Mouse (Mus musculus) adrenal gland, adult 2 months (tissue): ENCODE measurements around the gene Gm14326. TPM values are rescaled to one million over a fixed set of nuclear protein-coding genes. Genes with fewer than 3 reads are reported as not detected.
"Not testable (repeated sequence)": the region's sequence is repeated elsewhere in the genome, so short reads cannot be mapped to it uniquely, and the experiment has no call there.

Experiments
- DNase-seq: peaks from one replicate; pipeline ENCODE4 v3.0.0; 2021
- long read RNA-seq: library from polyadenylated mRNA; stranded (forward); transcript quantifications from one replicate; pipeline ENCODE4 v2.0.0, GENCODE M21; 2021
- polyA plus RNA-seq: library from polyadenylated mRNA; depleted of rRNA; stranded (reverse); fragments of >200 nt; gene quantifications from 2 replicates; pipeline ENCODE4 v1.2.3, GENCODE M21; 2012; rRNA removed
- total RNA-seq, 2 experiments: library from RNA; stranded (reverse); gene quantifications; 2 replicates each; pipeline ENCODE4 v1.2.3; 2021

Gene Gm14326
- total RNA-seq (10 to 100 TPM; 29.6 to 31.1 TPM), polyA plus RNA-seq (0.46 and 0.89 TPM in 2 replicates)
- long read RNA-seq, partial matches to known transcripts = 1 of 7 reads
- long read RNA-seq, other reads (novel, unspliced or antisense) = 1 of 7 reads

DNA sequence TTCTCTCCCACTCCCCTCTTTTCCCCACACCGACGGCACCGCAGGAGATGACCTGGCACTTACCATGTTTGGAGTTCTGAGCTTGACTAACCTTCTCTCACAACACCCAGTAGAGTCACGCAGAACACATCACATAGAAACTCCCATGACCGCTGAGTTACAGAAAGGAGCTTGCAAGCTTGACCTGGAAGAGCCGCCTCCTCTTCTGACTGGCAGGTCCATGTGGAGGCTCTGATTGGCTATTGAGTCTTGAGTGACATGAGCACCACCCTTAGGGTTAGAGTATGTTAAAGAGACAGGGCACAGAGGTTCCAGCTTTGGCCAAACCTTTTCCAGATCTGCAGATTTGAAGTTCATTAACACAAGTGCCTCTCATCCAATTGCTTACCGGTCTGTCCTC, at the start of gene Gm14326:
Gene Gm14326 (minus strand): TSS at position 153 of the 400 bp plus-strand sequence.
- peak; percentile 93 for DNase-seq

DNA sequence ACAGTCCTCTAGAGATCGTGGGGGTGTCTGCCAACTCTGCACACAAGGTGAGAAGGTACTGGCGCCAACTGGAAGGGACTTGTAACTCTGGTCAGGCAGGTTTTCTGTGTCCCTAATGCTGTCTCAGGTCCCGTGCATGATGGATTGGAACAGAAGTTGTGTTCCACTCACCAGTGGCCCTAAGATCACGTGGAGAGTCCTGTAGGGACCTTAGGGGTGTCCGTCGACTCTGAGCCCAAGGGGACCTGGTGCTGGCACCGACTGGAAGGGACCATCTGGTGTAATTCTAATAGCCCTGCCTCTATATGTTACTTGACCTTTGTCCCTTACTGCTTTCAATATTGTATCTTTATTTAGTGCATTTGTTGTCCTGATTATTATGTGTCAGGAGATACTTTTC, 17.7 kb upstream of the Gm14326 start:
- DNase-seq = not testable (repeated sequence)

- DNase-seq = peak; percentile 58
Measured at GRCm38 (mm10) chr2:177956734-177957133, 363 bp downstream of the Gm14326 start.

DNA sequence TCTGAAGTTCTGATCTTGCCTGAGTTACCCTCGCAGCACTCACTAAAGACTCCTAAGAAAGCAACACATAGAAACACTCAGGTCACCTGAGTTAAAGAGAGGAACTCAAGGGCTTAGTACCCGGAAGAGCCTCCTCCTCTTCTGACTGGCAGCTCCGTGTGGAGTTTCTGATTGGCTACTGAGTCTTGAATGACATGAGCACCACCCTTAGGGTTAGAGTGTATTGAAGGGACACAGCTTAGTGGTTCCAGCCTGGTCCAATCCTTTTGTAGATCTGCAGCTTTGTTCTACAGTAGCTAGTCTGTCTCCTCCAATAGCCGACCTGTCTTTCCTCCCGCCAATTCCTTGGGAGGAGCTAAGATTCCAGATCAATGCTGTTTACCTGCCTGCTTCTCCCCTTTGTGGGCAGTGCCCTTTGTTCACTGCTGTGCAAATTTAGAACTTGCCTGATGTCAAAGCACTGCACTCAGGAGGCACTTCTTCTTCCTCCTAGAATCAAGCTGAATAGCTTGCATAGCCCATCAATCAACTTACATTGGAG, 31.5 kb downstream of the Gm14326 start, which contains the start of gene Zfp972:
Gene Zfp972 (minus strand): TSS at position 51 of the 541 bp plus-strand sequence.
- not testable (repeated sequence) for DNase-seq

- not testable (repeated sequence) for DNase-seq
Measured at GRCm38 (mm10) chr2:177903276-177903675, 53.8 kb downstream of the Gm14326 start.

- DNase-seq = peak; percentile 5
Measured at GRCm38 (mm10) chr2:177898171-177898570, 58.9 kb downstream of the Gm14326 start.

DNA sequence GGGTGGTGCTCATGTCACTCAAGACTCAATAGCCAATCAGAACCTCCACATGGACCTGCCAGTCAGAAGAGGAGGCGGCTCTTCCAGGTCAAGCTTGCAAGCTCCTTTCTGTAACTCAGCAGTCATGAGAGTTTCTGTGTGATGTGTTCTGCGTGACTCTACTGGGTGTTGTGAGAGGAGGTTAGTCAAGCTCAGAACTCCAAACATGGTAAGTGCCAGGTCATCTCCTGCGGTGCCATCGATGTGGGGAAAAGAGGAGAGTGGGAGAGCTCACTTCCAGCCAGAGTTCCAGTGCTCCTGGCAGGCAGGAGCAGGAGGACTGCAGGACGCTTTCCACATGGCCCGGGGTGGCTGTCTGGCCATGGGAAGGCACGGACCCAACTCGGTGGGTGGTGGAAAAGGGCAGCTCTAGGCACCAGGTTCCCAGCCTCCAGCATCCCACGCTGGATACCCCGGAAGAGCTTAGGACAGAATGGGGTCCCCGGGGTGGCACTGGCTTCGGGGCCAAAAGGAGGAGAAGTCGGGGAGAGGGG, 60.0 kb downstream of the Gm14326 start, which contains the start of gene Gm14327:
Gene Gm14327 (plus strand): TSS at position 51 of the 533 bp plus-strand sequence.
- DNase-seq = peak; percentile 20

DNA sequence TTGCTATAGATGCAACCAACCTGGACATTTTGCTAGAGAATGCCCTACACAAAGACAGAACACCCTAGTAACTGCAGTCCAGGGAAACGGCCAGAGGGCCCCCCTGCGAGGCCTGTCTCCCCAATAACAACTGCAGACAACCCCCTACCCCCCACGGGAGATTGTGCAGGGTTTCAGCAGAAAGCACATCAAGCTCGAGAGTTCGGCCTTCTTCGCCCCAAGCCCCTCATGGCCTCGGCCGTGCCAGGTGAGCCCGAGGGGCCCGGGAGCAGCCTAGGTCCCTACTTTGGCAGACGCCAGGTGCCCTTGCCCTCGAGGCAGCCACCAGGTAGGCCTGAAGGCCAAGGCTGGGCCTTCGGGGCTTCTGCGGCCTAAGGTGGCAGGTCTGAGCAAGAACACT, 69.4 kb downstream of the Gm14326 start:
- DNase-seq = not testable (repeated sequence)

Other genes with a start within 250 kb of the Gm14326 start
- 10 to 100 TPM; 31.9 to 46.2 TPM for gene Gm14322, start 198.0 kb downstream of the Gm14326 start, total RNA-seq
- gene Gm14322, start 198.0 kb downstream of the Gm14326 start, polyA plus RNA-seq = 0.16 and 0.30 TPM in 2 replicates
- gene Gm14325, start 117.0 kb downstream of the Gm14326 start, total RNA-seq = 100 to 1,000 TPM; 143 to 149 TPM
- gene Gm14325, start 117.0 kb downstream of the Gm14326 start, polyA plus RNA-seq = 0.54 and 1.5 TPM in 2 replicates
- gene Gm14327, start 60.2 kb downstream of the Gm14326 start, total RNA-seq = 1 to 10 TPM; 3.0 to 6.6 TPM
- 0.11 and 0.16 TPM in 2 replicates for gene Gm14327, start 60.2 kb downstream of the Gm14326 start, polyA plus RNA-seq
- 1 to 10 TPM; 2.5 to 2.9 TPM for gene Zfp972, start 31.7 kb downstream of the Gm14326 start, total RNA-seq
- gene Zfp972, start 31.7 kb downstream of the Gm14326 start, polyA plus RNA-seq = not detected in 2 replicates
- gene Zfp971, start 66.0 kb upstream of the Gm14326 start, total RNA-seq = 10 to 100 TPM; 27.7 to 33.0 TPM
- 0.16 TPM in 1 of 2 replicates, not detected in the other for gene Zfp971, start 66.0 kb upstream of the Gm14326 start, polyA plus RNA-seq
- 10 to 100 TPM; 31.3 to 37.6 TPM for gene Zfp931, start 121.2 kb upstream of the Gm14326 start, total RNA-seq
- 0.15 and 0.29 TPM in 2 replicates for gene Zfp931, start 121.2 kb upstream of the Gm14326 start, polyA plus RNA-seq
- gene Phactr3, start 161.7 kb upstream of the Gm14326 start, total RNA-seq = 1 to 10 TPM in 1 of 2 experiments, under 1 TPM in 1; 0.98 to 1.3 TPM
- 0.59 and 0.67 TPM in 2 replicates for gene Phactr3, start 161.7 kb upstream of the Gm14326 start, polyA plus RNA-seq